Mouse (Mus musculus) heart, postnatal 14 days (tissue): ENCODE measurements around the gene Gm340. TPM values are rescaled to one million over a fixed set of nuclear protein-coding genes. Genes with fewer than 3 reads are reported as not detected.

ENCODE experiments used
- DNase-seq, 2 experiments: peaks; one replicate each; pipeline ENCODE4 v3.0.0; 2021 to 2022
- intact Hi-C: fragments of 180-260 bp; cut with DNase I; formaldehyde crosslinking; loops from one replicate; pipeline ENCODE4 v1.15.1; 2025
- microRNA-seq, 2 experiments: library from miRNA; unstranded; fragments of <30 nt; microRNA quantifications; one replicate each; pipeline ENCODE4 v1.2.0; 2021 to 2022
- total RNA-seq, 2 experiments: library from RNA; stranded (reverse); gene quantifications; 2 replicates each; pipeline ENCODE4 v1.2.3; 2021

Gm340 gene
- total RNA-seq, 2 experiments from 2014 or later, result 8.9 to 11.0 TPM

- no peak for DNase-seq
- intact Hi-C loops, result loop anchor here (10.0 kb wide), 1 partner anchor 297 kb away; no protein-coding TSS in a partner anchor
These were observed 29.5 kb downstream of the Gm340 start for GRCm38 (mm10) chr19:41611683-41612082.

GRCm38 (mm10) chr19:41613325-41614087 is 31.3 kb downstream of the Gm340 start:
- intact Hi-C loops, result loop anchor here (10.0 kb wide), 1 partner anchor 299 kb away; no protein-coding TSS in a partner anchor
- no peak for DNase-seq

- DNase-seq, result no peak
- intact Hi-C loops, result loop anchor here (10.0 kb wide), 1 partner anchor 301 kb away; no protein-coding TSS in a partner anchor
These were observed 33.5 kb downstream of the Gm340 start for GRCm38 (mm10) chr19:41615606-41616224.

- DNase-seq, result no peak
- intact Hi-C loops, result loop anchor here (10.0 kb wide), 1 partner anchor 301 kb away; no protein-coding TSS in a partner anchor
These were observed 34.1 kb downstream of the Gm340 start for GRCm38 (mm10) chr19:41616274-41616673.

GRCm38 (mm10) chr19:41617102-41617501 is 34.9 kb downstream of the Gm340 start:
- DNase-seq, result no peak
- intact Hi-C loops, result loop anchor here (10.0 kb wide), 1 partner anchor 302 kb away; no protein-coding TSS in a partner anchor

GRCm38 (mm10) chr19:41618153-41618657 is 36.0 kb downstream of the Gm340 start:
- intact Hi-C loops, result loop anchor here (10.0 kb wide), 1 partner anchor 303 kb away; no protein-coding TSS in a partner anchor
- DNase-seq, result no peak

- DNase-seq, result peak; percentile 37 to 60
- intact Hi-C loops, result loop anchor here (10.0 kb wide), 1 partner anchor 304 kb away; no protein-coding TSS in a partner anchor
These were observed 36.7 kb downstream of the Gm340 start for GRCm38 (mm10) chr19:41618771-41619385.

- intact Hi-C loops, result no loop called here
- DNase-seq, result no peak
These were observed 38.4 kb downstream of the Gm340 start for GRCm38 (mm10) chr19:41620366-41621092.

- DNase-seq, result no peak
- intact Hi-C loops, result no loop called here
These were observed 46.8 kb downstream of the Gm340 start for GRCm38 (mm10) chr19:41628970-41629369.

GRCm38 (mm10) chr19:41629532-41629931 is 47.4 kb downstream of the Gm340 start:
- peak; percentile 37 to 74 for DNase-seq

GRCm38 (mm10) chr19:41634099-41634498 is 51.9 kb downstream of the Gm340 start:
- intact Hi-C loops, result no loop called here
- DNase-seq, result no peak

More at GRCm38 (mm10) chr19:41629532-41629931, 47.4 kb downstream of the Gm340 start:
- intact Hi-C loops, result no loop called here

- intact Hi-C loops, result no loop called here
- DNase-seq, result no peak
These were observed 52.8 kb downstream of the Gm340 start for GRCm38 (mm10) chr19:41634999-41635398.

Small RNAs within 50 kb of the gene (microRNA-seq; reads per million reads assigned to microRNA genes)
- 0 reads per million in 2 experiments for gene Mir8091

Other genes with a start within 250 kb of the Gm340 start
- 1 to 10 TPM; 1.5 TPM for gene Pik3ap1, start 197.3 kb upstream of the Gm340 start, total RNA-seq
- 10 to 100 TPM; 11.7 to 13.0 TPM for gene Lcor, start 99.7 kb upstream of the Gm340 start, total RNA-seq
- under 1 TPM; 0.07 to 0.12 TPM for gene Slit1, start 161.3 kb downstream of the Gm340 start, total RNA-seq
- 1 to 10 TPM; 2.5 to 3.5 TPM for gene Arhgap19, start 219.7 kb downstream of the Gm340 start, total RNA-seq
- gene Frat1, start 247.6 kb downstream of the Gm340 start, total RNA-seq, result 1 to 10 TPM; 2.5 to 3.2 TPM